Mouse (Mus musculus) spleen, postnatal 10 days (tissue): ENCODE measurements around the gene Nr1d1.
A peak's percentile ranks its signal among the peaks of the same experiment; 100 is the strongest.

Experiments used
- DNase-seq, 2 experiments: peaks; one replicate each; pipeline ENCODE4 v3.0.0; 2021 to 2022; ENCODE audit warnings: low spot score in 2 of 2

Gene Nr1d1

GRCm38 (mm10) chr11:98752562-98753140 lies 22.5 kb downstream of the Nr1d1 start:
- DNase-seq: peak in 1 of 2 experiments; percentile 15

GRCm38 (mm10) chr11:98751221-98751782 lies 23.8 kb downstream of the Nr1d1 start:
- DNase-seq: peak in 1 of 2 experiments; percentile 30

GRCm38 (mm10) chr11:98750351-98751201 lies 24.6 kb downstream of the Nr1d1 start:
- peak; percentile 32 to 69 for DNase-seq

GRCm38 (mm10) chr11:98749716-98750115 lies 25.4 kb downstream of the Nr1d1 start:
- no peak for DNase-seq

- DNase-seq: no peak
Observed at GRCm38 (mm10) chr11:98748506-98749416, 26.4 kb downstream of the Nr1d1 start.

GRCm38 (mm10) chr11:98747804-98748505 lies 27.2 kb downstream of the Nr1d1 start:
- DNase-seq: no peak

GRCm38 (mm10) chr11:98746855-98747693 lies 28.1 kb downstream of the Nr1d1 start:
- DNase-seq: peak in 1 of 2 experiments; percentile 78

GRCm38 (mm10) chr11:98745932-98746853 lies 28.9 kb downstream of the Nr1d1 start:
- DNase-seq: no peak

- no peak for DNase-seq
Observed at GRCm38 (mm10) chr11:98744456-98745019, 30.6 kb downstream of the Nr1d1 start.

- DNase-seq: no peak
Observed at GRCm38 (mm10) chr11:98743655-98744345, 31.3 kb downstream of the Nr1d1 start.

GRCm38 (mm10) chr11:98742397-98743291 lies 32.5 kb downstream of the Nr1d1 start:
- DNase-seq: no peak

GRCm38 (mm10) chr11:98741622-98742396 lies 33.3 kb downstream of the Nr1d1 start:
- peak; percentile 76 to 87 for DNase-seq

GRCm38 (mm10) chr11:98741051-98741620 lies 34.0 kb downstream of the Nr1d1 start:
- no peak for DNase-seq

GRCm38 (mm10) chr11:98740393-98741050 lies 34.6 kb downstream of the Nr1d1 start, which contains the start of gene Thra:
Gene Thra (plus strand): TSS chr11:98740638.
- DNase-seq: peak in 1 of 2 experiments; percentile 68

GRCm38 (mm10) chr11:98740026-98740392 lies 35.1 kb downstream of the Nr1d1 start:
- DNase-seq: no peak
